Mouse (Mus musculus): ENCODE measurements around the gene Rccd1. TPM values are rescaled to one million over a fixed set of nuclear protein-coding genes. Genes with fewer than 3 reads are reported as not detected.

Gene Rccd1
- polyA plus RNA-seq, 1 experiment from 2014 or later: 13.9 TPM

- peak overlapping the region; percentile 79 for H3K27ac ChIP-seq
- peaks cover 5% of the 10 kb centered on the region; the same call in 1 of the 2 replicates for H3K36me3 ChIP-seq
- peak overlapping the region; percentile 56 for H3K4me3 ChIP-seq (replicated peaks)
- H3K9ac ChIP-seq (replicated peaks): peak overlapping the region; percentile 78
- H3K4me2 ChIP-seq: peak overlapping the region; percentile 76
- no peaks in the 10 kb centered on the region for H3K27me3 ChIP-seq
- 27% methylated on average over 19 of the region's 19 CpGs for WGBS
- peaks cover 47% of the 10 kb centered on the region for H3K4me1 ChIP-seq (replicated peaks)
- no peak for ATAC-seq (ENCODE audit: insufficient number of reproducible peaks, insufficient read depth, low FRiP score, low TSS enrichment, low read depth)
- H3K9me3 ChIP-seq: no peaks in the 10 kb centered on the region
Observed at GRCm38 (mm10) chr7:80343270-80344018, 19.2 kb upstream of the Rccd1 start.

DNA sequence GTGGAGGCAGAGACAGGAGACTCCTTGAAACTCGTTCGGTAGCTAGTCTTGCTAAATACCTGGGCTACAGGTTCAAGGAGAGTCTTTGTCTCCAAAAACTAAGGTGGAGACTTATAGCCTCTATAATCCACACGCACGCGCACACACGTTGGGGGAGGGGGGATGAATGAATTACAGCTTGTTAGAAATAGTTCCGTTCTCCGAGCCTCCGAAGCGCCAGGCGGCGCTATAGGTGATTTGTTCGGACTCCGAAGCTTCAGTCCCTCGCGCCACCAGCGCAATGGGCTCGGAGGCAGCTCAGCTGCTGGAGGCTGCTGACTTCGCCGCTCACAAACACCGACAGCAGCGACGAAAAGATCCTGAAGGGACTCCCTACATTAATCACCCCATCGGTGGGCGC is 18.6 kb upstream of the Rccd1 start, which contains the start of gene Hddc3:
Gene Hddc3, plus strand, starts transcription at position 247 of the 400 bp plus-strand sequence.
- Histone ChIP-seq H3K27ac (peak within 1 kb of the TSS; percentile 79), H3K4me2 (peak within 1 kb of the TSS; percentile 76), H3K4me1 (replicated peaks) (peaks cover 48% of the 10 kb centered on the region), H3K9ac (replicated peaks) (peak within 1 kb of the TSS; percentile 78), H3K4me3 (replicated peaks) (peak within 1 kb of the TSS; percentile 56), H3K9me3 (no peaks in the 10 kb centered on the region), H3K27me3 (no peaks in the 10 kb centered on the region), H3K36me3 (peaks cover 5% of the 10 kb centered on the region; the same call in 1 of the 2 replicates)
- ATAC-seq (ENCODE audit: insufficient number of reproducible peaks, insufficient read depth, low FRiP score, low TSS enrichment, low read depth): no peak
- under 1% methylated on average over 25 of the region's 25 CpGs for WGBS

GRCm38 (mm10) chr7:80341793-80342192 is 17.5 kb upstream of the Rccd1 start:
- peaks cover 42% of the 10 kb centered on the region for H3K4me1 ChIP-seq (replicated peaks)
- H3K27me3 ChIP-seq: no peaks in the 10 kb centered on the region
- H3K9ac ChIP-seq (replicated peaks): no peak overlapping the region
- H3K4me3 ChIP-seq (replicated peaks): no peak overlapping the region
- H3K4me2 ChIP-seq: no peak overlapping the region
- no peak for ATAC-seq (ENCODE audit: insufficient number of reproducible peaks, insufficient read depth, low FRiP score, low TSS enrichment, low read depth)
- no peak overlapping the region for H3K27ac ChIP-seq
- no peaks in the 10 kb centered on the region for H3K9me3 ChIP-seq
- 80% methylated on average over 7 of the region's 7 CpGs for WGBS
- peaks cover 14% of the 10 kb centered on the region for H3K36me3 ChIP-seq

DNA sequence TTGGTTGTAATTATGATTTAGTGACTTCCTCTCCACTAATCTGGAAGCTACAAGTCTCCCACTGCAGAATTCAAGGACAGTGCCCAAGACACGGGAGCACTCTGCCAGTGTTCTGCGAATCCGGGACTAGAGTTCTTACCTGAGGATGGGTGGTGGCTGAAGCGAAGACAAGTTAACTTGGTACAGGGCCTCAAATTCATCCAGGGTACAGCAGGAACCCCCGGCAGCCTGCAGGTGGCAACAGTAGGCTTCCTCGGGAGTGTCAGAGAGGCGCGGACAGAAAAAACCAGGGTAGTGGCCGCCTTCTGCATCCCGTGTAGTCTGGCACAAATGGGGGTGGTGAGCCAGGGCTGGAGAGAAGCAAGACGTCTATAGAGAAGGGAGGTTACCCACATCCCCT is 16.5 kb upstream of the Rccd1 start, which contains the start of gene Unc45a:
Gene Unc45a, minus strand, starts transcription at position 213 of the 400 bp plus-strand sequence.
- Histone ChIP-seq H3K4me1 (replicated peaks) (peaks cover 37% of the 10 kb centered on the region), H3K36me3 (peaks cover 24% of the 10 kb centered on the region), H3K27me3 (no peaks in the 10 kb centered on the region), H3K27ac (peak within 1 kb of the TSS; percentile 82), H3K4me2 (peak within 1 kb of the TSS; percentile 85), H3K9me3 (no peaks in the 10 kb centered on the region), H3K9ac (replicated peaks) (peak within 1 kb of the TSS; percentile 65), H3K4me3 (replicated peaks) (peak within 1 kb of the TSS; percentile 49)
- ATAC-seq (ENCODE audit: insufficient number of reproducible peaks, insufficient read depth, low FRiP score, low TSS enrichment, low read depth): 0 out of 2 replicates have a peak, but pooled peaks have one; percentile 6
- 2% methylated on average over 11 of the region's 11 CpGs for WGBS

DNA sequence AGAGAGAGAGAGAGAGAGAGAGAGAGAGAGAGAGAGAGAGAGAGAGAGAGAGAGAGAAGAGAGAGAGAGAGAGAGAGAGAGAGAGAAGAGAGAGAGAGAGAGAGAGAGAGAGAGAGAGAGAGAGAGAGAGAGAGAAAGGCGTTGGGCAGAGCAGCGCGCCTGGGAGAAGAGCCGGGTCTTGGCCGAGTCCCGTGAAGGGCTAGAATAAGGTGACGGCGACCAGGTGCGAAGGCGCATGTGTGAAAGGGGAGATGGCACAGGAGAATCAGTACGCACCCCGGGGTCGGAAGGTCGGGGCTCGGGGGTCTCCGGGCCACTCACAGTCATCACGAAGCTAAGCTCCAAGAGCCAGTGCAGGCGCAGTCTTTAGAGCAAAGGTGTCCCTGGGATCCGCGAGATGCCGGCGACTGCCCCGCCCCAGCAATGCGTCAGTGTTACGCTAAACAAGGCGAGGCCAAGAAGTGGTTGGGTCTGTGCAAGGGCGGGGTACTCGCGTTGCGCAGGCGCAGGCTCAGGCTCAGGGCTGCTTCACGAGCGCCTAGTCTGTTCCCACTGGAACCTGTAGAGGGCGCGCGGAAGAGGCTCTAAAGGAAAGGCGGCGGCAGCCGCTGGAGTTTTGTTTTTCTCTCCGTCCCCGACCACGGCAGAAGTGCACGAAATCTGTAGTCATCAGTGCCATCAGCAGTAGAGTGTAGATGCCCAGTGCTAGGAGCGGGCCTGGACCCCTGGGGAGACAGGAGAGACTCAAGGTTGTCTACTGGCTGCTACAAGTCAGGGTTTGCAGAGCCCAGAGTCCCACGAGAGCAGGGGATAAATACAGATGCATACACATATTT is 15.8 kb upstream of the Rccd1 start:
- Histone ChIP-seq H3K4me1 (replicated peaks) (peaks cover 37% of the 10 kb centered on the region), H3K36me3 (peaks cover 27% of the 10 kb centered on the region), H3K9ac (replicated peaks) (peak overlapping the region; percentile 65), H3K4me2 (peak overlapping the region; percentile 85), H3K27ac (peak overlapping the region; percentile 82), H3K27me3 (no peaks in the 10 kb centered on the region), H3K4me3 (replicated peaks) (peak overlapping the region; percentile 49), H3K9me3 (no peaks in the 10 kb centered on the region)
- under 1% methylated on average over 45 of the region's 45 CpGs for WGBS
- peak; percentile 96 for ATAC-seq (ENCODE audit: insufficient number of reproducible peaks, insufficient read depth, low FRiP score, low TSS enrichment, low read depth)

- Histone ChIP-seq H3K36me3 (peaks cover 33% of the 10 kb centered on the region), H3K9ac (replicated peaks) (peak overlapping the region; percentile 65), H3K27ac (peak overlapping the region; percentile 41; the same call in 1 of the 2 replicates), H3K4me3 (replicated peaks) (peak overlapping the region; percentile 49), H3K27me3 (no peaks in the 10 kb centered on the region), H3K4me2 (peak overlapping the region; percentile 85), H3K4me1 (replicated peaks) (peaks cover 37% of the 10 kb centered on the region), H3K9me3 (no peaks in the 10 kb centered on the region)
- 12% methylated on average over 17 of the region's 17 CpGs for WGBS
- no peak for ATAC-seq (ENCODE audit: insufficient number of reproducible peaks, insufficient read depth, low FRiP score, low TSS enrichment, low read depth)
Observed at GRCm38 (mm10) chr7:80339371-80339770, 15.1 kb upstream of the Rccd1 start.

GRCm38 (mm10) chr7:80336932-80337331 is 12.7 kb upstream of the Rccd1 start:
- Histone ChIP-seq H3K4me2 (no peak overlapping the region), H3K27me3 (no peaks in the 10 kb centered on the region), H3K4me1 (replicated peaks) (peaks cover 28% of the 10 kb centered on the region), H3K27ac (no peak overlapping the region), H3K9me3 (peaks cover 9% of the 10 kb centered on the region; the same call in 1 of the 2 replicates), H3K9ac (replicated peaks) (no peak overlapping the region), H3K4me3 (replicated peaks) (no peak overlapping the region), H3K36me3 (peaks cover 57% of the 10 kb centered on the region)
- WGBS: 83% methylated on average over 3 of the region's 3 CpGs
- ATAC-seq (ENCODE audit: insufficient number of reproducible peaks, insufficient read depth, low FRiP score, low TSS enrichment, low read depth): no peak

DNA sequence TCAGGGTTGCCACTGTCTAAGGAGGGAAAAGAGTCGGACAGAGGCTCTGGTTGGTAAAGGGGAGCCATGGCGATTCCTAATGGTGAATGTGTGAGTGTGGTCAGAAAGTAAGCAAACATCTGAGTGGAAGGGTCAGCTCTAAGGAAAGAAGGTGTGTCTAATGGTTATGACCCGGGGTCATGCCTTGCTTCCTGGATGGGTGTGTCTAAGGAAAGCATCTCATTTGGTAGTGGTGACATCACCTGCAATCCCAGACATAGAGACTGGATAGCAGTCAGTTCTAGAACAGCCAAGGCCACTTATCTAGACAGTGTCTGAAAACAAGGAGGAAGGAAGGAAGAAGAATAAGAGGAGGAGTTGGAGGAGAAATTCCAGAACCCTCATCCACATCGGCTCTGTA is 10.6 kb upstream of the Rccd1 start:
- H3K9ac ChIP-seq (replicated peaks): no peak overlapping the region
- WGBS: 87% methylated on average over 4 of the region's 4 CpGs
- no peak overlapping the region for H3K27ac ChIP-seq
- H3K4me2 ChIP-seq: no peak overlapping the region
- H3K4me3 ChIP-seq (replicated peaks): no peak overlapping the region
- H3K9me3 ChIP-seq: peaks cover 9% of the 10 kb centered on the region; the same call in 1 of the 2 replicates
- H3K27me3 ChIP-seq: no peaks in the 10 kb centered on the region
- H3K36me3 ChIP-seq: peaks cover 78% of the 10 kb centered on the region
- H3K4me1 ChIP-seq (replicated peaks): peaks cover 19% of the 10 kb centered on the region
- no peak for ATAC-seq (ENCODE audit: insufficient number of reproducible peaks, insufficient read depth, low FRiP score, low TSS enrichment, low read depth)

DNA sequence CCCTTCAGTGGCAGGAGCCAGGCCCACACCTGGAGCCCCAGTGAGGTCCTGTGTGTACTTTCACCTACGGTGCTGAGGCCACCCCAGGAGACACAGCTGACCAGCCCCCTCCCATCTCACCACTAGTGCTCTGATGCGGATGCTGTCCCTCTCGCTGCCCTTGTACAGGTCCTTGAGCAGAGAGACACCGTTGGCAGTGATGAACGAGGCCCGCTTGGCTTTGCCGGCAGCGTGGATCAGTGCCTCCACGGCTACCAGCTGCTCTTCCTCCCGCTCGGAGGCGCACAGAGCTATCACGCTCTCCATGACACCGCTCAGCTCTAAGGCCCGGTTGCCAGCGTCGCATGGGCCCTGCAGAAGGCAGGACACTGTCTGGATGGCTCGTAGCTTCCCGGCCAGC is 7.2 kb upstream of the Rccd1 start:
- Histone ChIP-seq H3K36me3 (peaks cover 99% of the 10 kb centered on the region), H3K4me2 (no peak overlapping the region), H3K27ac (no peak overlapping the region), H3K4me1 (replicated peaks) (no peaks in the 10 kb centered on the region), H3K9me3 (peaks cover 9% of the 10 kb centered on the region; the same call in 1 of the 2 replicates), H3K9ac (replicated peaks) (no peak overlapping the region), H3K4me3 (replicated peaks) (no peak overlapping the region), H3K27me3 (no peaks in the 10 kb centered on the region)
- 95% methylated on average over 19 of the region's 19 CpGs for WGBS
- no peak for ATAC-seq (ENCODE audit: insufficient number of reproducible peaks, insufficient read depth, low FRiP score, low TSS enrichment, low read depth)

- 89% methylated on average over 8 of the region's 8 CpGs for WGBS
- Histone ChIP-seq H3K4me1 (replicated peaks) (no peaks in the 10 kb centered on the region), H3K27me3 (no peaks in the 10 kb centered on the region), H3K9me3 (peaks cover 9% of the 10 kb centered on the region; the same call in 1 of the 2 replicates), H3K4me2 (no peak overlapping the region), H3K27ac (no peak overlapping the region), H3K36me3 (peaks cover 99% of the 10 kb centered on the region), H3K9ac (replicated peaks) (no peak overlapping the region), H3K4me3 (replicated peaks) (no peak overlapping the region)
- no peak for ATAC-seq (ENCODE audit: insufficient number of reproducible peaks, insufficient read depth, low FRiP score, low TSS enrichment, low read depth)
Observed at GRCm38 (mm10) chr7:80330278-80330677, 6.0 kb upstream of the Rccd1 start.

DNA sequence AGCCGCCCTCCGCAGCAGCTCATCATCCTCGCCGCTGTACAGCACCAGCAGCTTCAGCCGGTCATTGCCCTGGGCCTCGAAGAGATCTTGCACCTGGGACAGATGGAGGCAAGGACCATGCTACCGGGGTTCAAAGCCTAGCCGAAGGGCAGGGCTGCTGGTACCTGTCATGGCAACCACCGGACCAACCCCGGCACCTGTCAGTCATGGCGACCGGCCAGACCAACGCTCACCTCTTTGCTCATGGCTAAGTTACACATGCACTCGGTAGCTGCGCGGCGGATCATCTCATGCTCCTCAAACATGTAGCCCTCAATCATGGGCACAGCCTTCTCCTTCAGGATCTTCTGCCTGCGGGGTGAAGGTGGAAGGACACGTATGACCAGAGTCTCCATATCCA is 1.8 kb upstream of the Rccd1 start:
- H3K9me3 ChIP-seq: no peaks in the 10 kb centered on the region
- no peak overlapping the region for H3K4me2 ChIP-seq
- H3K27me3 ChIP-seq: no peaks in the 10 kb centered on the region
- 98% methylated on average over 19 of the region's 19 CpGs for WGBS
- no peak overlapping the region for H3K4me3 ChIP-seq (replicated peaks)
- H3K27ac ChIP-seq: no peak overlapping the region
- H3K4me1 ChIP-seq (replicated peaks): peaks cover 13% of the 10 kb centered on the region
- ATAC-seq (ENCODE audit: insufficient number of reproducible peaks, insufficient read depth, low FRiP score, low TSS enrichment, low read depth): no peak
- H3K9ac ChIP-seq (replicated peaks): no peak overlapping the region
- peaks cover 62% of the 10 kb centered on the region for H3K36me3 ChIP-seq

All from limb, embryonic 12.5 days (tissue).